Mouse (Mus musculus) embryonic facial prominence, embryonic 14.5 days (tissue): ENCODE measurements around the gene Amacr. TPM values are rescaled to one million over a fixed set of nuclear protein-coding genes. Genes with fewer than 3 reads are reported as not detected.
"Not testable (repeated sequence)": the region's sequence is repeated elsewhere in the genome, so short reads cannot be mapped to it uniquely, and the experiment has no call there.

Experiments used
- ATAC-seq: fragments of 200-750 bp; cut with Nextera tagmentation; 2 replicates; pipeline ENCODE4 v1.8.0; 2017; ENCODE audit warnings: low read depth, moderate number of reproducible peaks, moderate TSS enrichment
- DNase-seq: peaks from one replicate; pipeline ENCODE4 v3.0.0-alpha.2; 2015; ENCODE audit warnings: low spot score
- H3K27ac ChIP-seq: fragments of 300-500 bp; sonication (generic); replicated peaks from 2 replicates; pipeline ENCODE4 v1.5.1; 2014; ENCODE audit warnings: low read depth, mild to moderate bottlenecking, low read length, moderate library complexity
- H3K27me3 ChIP-seq: fragments of 300-500 bp; sonication (generic); replicated peaks from 2 replicates; pipeline ENCODE4 v1.6.1; 2014; ENCODE audit warnings: low read length; ENCODE audit not compliant: control insufficient read depth, insufficient read depth
- H3K36me3 ChIP-seq: fragments of 300-500 bp; sonication (generic); 2 replicates; pipeline ENCODE4 v1.6.1; 2014; ENCODE audit warnings: low read length, mixed read lengths; ENCODE audit not compliant: control insufficient read depth, insufficient read depth
- H3K4me1 ChIP-seq: fragments of 300-500 bp; sonication (generic); 2 replicates; pipeline ENCODE4 v1.6.1; 2014; ENCODE audit warnings: antibody characterized with exemption, low read length; ENCODE audit not compliant: control insufficient read depth, insufficient read depth
- H3K4me2 ChIP-seq: fragments of 300-500 bp; sonication (generic); 2 replicates; pipeline ENCODE4 v1.6.1; 2014; ENCODE audit warnings: low read depth, mild to moderate bottlenecking, low read length, moderate library complexity, mixed read lengths
- H3K4me3 ChIP-seq: fragments of 300-500 bp; sonication (generic); 2 replicates; pipeline ENCODE4 v1.5.1; 2014; ENCODE audit warnings: low read depth, mild to moderate bottlenecking, low read length
- H3K9ac ChIP-seq: fragments of 300-500 bp; sonication (generic); 2 replicates; pipeline ENCODE4 v1.6.1; 2014; ENCODE audit warnings: low read depth, mild to moderate bottlenecking, low read length, moderate library complexity, mixed read lengths
- H3K9me3 ChIP-seq: fragments of 300-500 bp; sonication (generic); 2 replicates; pipeline ENCODE4 v1.6.1; 2016; ENCODE audit warnings: low read length; ENCODE audit not compliant: control insufficient read depth
- WGBS: fragments of 180-500 bp; shearing (Covaris S2); extraction: QIAGEN DNeasy Blood & Tissue Kit; methylation state at CpG from one replicate; pipeline ENCODE4 v1.1.7; 2014; 5-methylcytosine and 5-hydroxymethylcytosine counted together
- polyA plus RNA-seq: library from polyadenylated mRNA; unstranded; fragments of >200 nt; fragmentation: Nextera tagmentation; extraction: Ambion mirVana; gene quantifications from 2 replicates; pipeline ENCODE4 v1.2.1, GENCODE M21; 2014

The Amacr gene
- polyA plus RNA-seq, 1 experiment from 2014 or later = 27.9 TPM

DNA sequence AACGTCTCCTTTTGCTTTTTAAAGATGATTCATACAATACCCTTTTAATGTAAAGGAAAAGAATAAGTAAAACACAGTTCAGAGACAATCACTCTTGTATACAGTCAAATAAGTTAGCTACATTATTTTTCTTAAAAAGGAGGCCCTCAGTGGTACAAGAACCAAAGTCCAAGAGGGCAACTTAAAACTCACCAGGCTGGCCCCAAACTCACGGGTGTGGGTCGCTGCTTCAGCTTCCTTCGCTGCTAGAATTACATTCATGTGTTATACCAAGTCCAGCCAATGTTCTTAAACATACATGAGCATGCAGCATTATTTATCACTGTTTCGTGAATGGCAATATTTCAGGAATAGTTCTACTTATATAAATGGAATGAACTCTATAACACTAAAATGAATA is 10.8 kb upstream of the Amacr start:
- no peak for ATAC-seq
- Histone ChIP-seq H3K4me1 (no peaks in the 10 kb centered on the region), H3K27ac (no peak overlapping the region), H3K27me3 (no peaks in the 10 kb centered on the region), H3K9me3 (no peaks in the 10 kb centered on the region), H3K36me3 (no peaks in the 10 kb centered on the region), H3K4me2 (no peak overlapping the region), H3K4me3 (no peak overlapping the region), H3K9ac (no peak overlapping the region)
- 75% methylated on average over 5 of the region's 5 CpGs for WGBS
- no peak for DNase-seq

DNA sequence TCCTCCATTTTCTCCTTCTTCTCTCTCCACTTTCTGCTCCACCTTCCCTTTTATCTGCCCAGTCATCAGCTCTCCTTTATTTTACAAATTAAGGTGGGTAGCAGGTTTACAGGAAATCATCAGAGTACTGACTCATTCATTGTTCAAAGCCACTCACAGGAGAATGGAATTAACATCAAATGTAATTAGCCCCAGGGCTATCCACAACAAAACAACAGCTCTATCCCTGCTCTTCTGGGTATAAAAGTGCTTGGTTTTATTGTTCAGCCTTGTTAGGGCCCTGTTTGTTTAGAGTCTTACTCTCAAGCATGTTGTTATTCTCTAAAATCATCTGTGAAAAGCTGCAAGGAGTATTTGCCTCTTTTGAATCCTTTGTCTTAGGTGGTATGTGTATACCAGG is 4.4 kb upstream of the Amacr start:
- H3K4me1 ChIP-seq = peaks cover 6% of the 10 kb centered on the region
- H3K36me3 ChIP-seq = no peaks in the 10 kb centered on the region
- no peak overlapping the region for H3K4me2 ChIP-seq
- H3K27ac ChIP-seq = no peak overlapping the region
- H3K27me3 ChIP-seq = no peaks in the 10 kb centered on the region
- H3K4me3 ChIP-seq = no peak overlapping the region
- H3K9ac ChIP-seq = no peak overlapping the region
- H3K9me3 ChIP-seq = no peaks in the 10 kb centered on the region
- DNase-seq (no peak), ATAC-seq (no peak)

- peak overlapping the region; percentile 82; the same call in 1 of the 2 replicates for H3K9ac ChIP-seq
- 36% methylated on average over 2 of the region's 2 CpGs for WGBS
Observed at GRCm38 (mm10) chr15:10980712-10981111, 844 bp upstream of the Amacr start.

GRCm38 (mm10) chr15:10982064-10982435 is 494 bp downstream of the Amacr start:
- peak overlapping the region; percentile 89; the same call in 1 of the 2 replicates for H3K27ac ChIP-seq
- ATAC-seq = no peak
- H3K4me2 ChIP-seq = peak overlapping the region; percentile 67
- WGBS = 5% methylated on average over 6 of the region's 6 CpGs
- H3K9me3 ChIP-seq = no peaks in the 10 kb centered on the region
- DNase-seq = no peak
- H3K27me3 ChIP-seq = no peaks in the 10 kb centered on the region
- H3K36me3 ChIP-seq = peaks cover 6% of the 10 kb centered on the region; the same call in 1 of the 2 replicates
- H3K9ac ChIP-seq = peak overlapping the region; percentile 82
- peak overlapping the region; percentile 64 for H3K4me3 ChIP-seq
- peaks cover 9% of the 10 kb centered on the region for H3K4me1 ChIP-seq

More at GRCm38 (mm10) chr15:10980712-10981111, 844 bp upstream of the Amacr start:
- no peak for DNase-seq
- Histone ChIP-seq H3K27me3 (no peaks in the 10 kb centered on the region), H3K4me3 (peak overlapping the region; percentile 64), H3K9me3 (no peaks in the 10 kb centered on the region), H3K36me3 (no peaks in the 10 kb centered on the region; the same call in 1 of the 2 replicates), H3K4me2 (peak overlapping the region; percentile 67), H3K27ac (peak overlapping the region; percentile 89; the same call in 1 of the 2 replicates), H3K4me1 (peaks cover 9% of the 10 kb centered on the region)
- no peak for ATAC-seq

- Histone ChIP-seq H3K4me3 (no peak overlapping the region), H3K36me3 (peaks cover 21% of the 10 kb centered on the region; the same call in 1 of the 2 replicates), H3K27ac (no peak overlapping the region), H3K27me3 (no peaks in the 10 kb centered on the region), H3K9me3 (no peaks in the 10 kb centered on the region), H3K4me2 (no peak overlapping the region), H3K4me1 (peaks cover 8% of the 10 kb centered on the region), H3K9ac (no peak overlapping the region)
- DNase-seq (no peak), ATAC-seq (no peak)
- WGBS = 79% methylated on average over 6 of the region's 6 CpGs
Observed at GRCm38 (mm10) chr15:10985756-10986155, 4.2 kb downstream of the Amacr start.

DNA sequence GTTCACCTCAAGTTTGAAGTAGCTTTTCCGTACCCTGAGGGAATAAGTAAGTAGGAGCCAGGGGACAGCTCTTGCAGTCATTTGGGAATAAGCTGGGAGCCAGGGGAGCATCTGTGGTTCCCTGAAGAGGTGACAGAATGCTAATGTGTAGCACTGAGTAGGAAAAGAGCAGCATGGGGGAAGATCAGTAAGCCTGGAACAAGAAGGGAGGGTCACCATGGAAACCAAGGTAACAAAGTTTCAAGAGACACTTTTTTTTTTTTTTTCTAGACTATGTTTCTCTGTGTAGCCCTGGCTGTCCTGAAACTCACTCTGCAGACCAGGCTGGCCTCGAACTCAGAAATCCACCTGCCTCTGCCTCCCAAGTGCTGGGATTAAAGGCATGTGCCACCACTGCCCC is 4.9 kb downstream of the Amacr start:
- H3K4me3 ChIP-seq, H3K9me3 ChIP-seq, H3K9ac ChIP-seq, H3K4me2 ChIP-seq, ATAC-seq, DNase-seq, H3K27me3 ChIP-seq, H3K27ac ChIP-seq, H3K4me1 ChIP-seq: not testable (repeated sequence)
- WGBS = 75% methylated on average over 1 of the region's 2 CpGs
- peaks cover 21% of the 10 kb centered on the region; the same call in 1 of the 2 replicates for H3K36me3 ChIP-seq

DNA sequence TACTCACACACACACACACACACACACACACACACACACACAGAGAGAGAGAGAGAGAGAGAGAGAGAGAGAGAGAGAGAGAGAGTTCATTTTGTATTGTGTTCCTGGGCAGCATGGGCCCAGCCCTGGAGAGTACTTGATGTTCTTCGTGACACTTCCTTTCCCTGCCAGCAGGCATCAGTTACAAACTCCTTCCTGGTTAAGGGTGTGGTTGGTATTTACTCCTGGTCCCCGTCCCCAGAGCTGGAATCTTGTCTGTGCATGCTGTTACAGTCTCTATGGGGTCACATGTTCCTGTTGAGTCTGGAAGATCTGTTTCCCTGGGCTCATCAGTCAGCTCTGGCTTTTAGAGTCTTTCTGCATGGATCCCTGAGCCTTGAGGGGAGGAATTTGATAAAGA is 8.9 kb downstream of the Amacr start:
- Histone ChIP-seq H3K4me2 (no peak overlapping the region), H3K4me3 (no peak overlapping the region), H3K27ac (no peak overlapping the region), H3K36me3 (peaks cover 31% of the 10 kb centered on the region), H3K4me1 (no peaks in the 10 kb centered on the region), H3K27me3 (no peaks in the 10 kb centered on the region), H3K9ac (no peak overlapping the region), H3K9me3 (no peaks in the 10 kb centered on the region)
- ATAC-seq (peak; percentile 62; the same call in 1 of the 2 replicates), DNase-seq (peak; percentile 38)
- WGBS = 48% methylated on average over 2 of the region's 2 CpGs

GRCm38 (mm10) chr15:10991566-10991965 is 10.0 kb downstream of the Amacr start:
- ATAC-seq = no peak
- H3K4me2 ChIP-seq = no peak overlapping the region
- no peaks in the 10 kb centered on the region for H3K27me3 ChIP-seq
- no peaks in the 10 kb centered on the region for H3K4me1 ChIP-seq
- peaks cover 38% of the 10 kb centered on the region for H3K36me3 ChIP-seq
- 91% methylated on average over 1 of the region's 1 CpGs for WGBS
- DNase-seq = no peak
- no peaks in the 10 kb centered on the region for H3K9me3 ChIP-seq
- no peak overlapping the region for H3K4me3 ChIP-seq
- no peak overlapping the region for H3K27ac ChIP-seq
- no peak overlapping the region for H3K9ac ChIP-seq

- Histone ChIP-seq H3K4me2 (0 out of 2 replicates have a peak overlapping the region, but pooled peaks have one; percentile 10), H3K27ac (no peak overlapping the region), H3K9ac (no peak overlapping the region), H3K27me3 (no peaks in the 10 kb centered on the region), H3K36me3 (peaks cover 13% of the 10 kb centered on the region), H3K9me3 (no peaks in the 10 kb centered on the region), H3K4me1 (no peaks in the 10 kb centered on the region), H3K4me3 (no peak overlapping the region)
- ATAC-seq (no peak), DNase-seq (no peak)
- WGBS = 53% methylated on average over 5 of the region's 5 CpGs
Observed at GRCm38 (mm10) chr15:10999832-11000231, 18.3 kb downstream of the Amacr start.
